Mouse (Mus musculus): ENCODE measurements around the gene Golga5. TPM values are rescaled to one million over a fixed set of nuclear protein-coding genes. Genes with fewer than 3 reads are reported as not detected.
A peak's percentile ranks its signal among the peaks of the same experiment; 100 is the strongest.

Gene Golga5
- total and polyA plus RNA-seq, 3 experiments = 25.9 to 29.3 TPM; not detected in 1

DNA sequence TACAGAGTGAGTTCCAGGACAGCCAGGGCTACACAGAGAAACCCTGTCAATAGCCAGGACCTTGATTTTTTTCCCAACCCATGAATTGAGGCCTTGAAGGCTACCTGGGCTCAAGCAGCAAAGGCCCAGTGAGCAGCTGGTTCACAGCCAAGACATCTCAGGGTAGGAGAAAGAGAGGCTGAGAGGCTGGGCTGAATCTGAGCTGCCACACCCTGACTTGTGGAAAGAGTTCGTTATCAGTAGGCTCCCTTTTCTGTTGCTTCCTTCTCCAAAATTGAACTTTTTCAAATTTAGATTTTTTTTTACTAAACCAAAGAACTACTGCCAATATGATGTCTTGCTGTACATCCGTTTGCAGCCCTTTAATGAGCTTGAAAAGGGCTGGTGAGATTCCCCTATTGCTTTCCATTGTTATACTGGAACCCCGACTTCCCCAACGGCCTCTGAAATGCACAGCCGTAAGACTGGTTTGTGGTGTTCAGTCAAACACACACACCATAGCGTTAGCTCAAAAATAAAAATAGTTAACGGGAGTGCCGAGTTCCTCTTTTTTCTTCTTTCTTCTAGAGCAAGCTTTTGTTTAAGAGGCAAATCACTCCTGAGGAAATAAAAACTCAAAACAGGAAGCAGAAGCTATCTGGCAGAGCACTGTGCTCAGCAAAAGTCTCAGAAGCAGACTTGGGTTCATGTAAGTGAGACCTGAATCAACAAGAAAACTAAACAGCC lies 17.6 kb upstream of the Golga5 start:
- Histone ChIP-seq H3K36me3 (ENCODE audit: control insufficient read depth in 1 of 2, insufficient read depth in 2 of 2, low read length in 2 of 2) (peaks cover 0 to 22% of the 10 kb centered on the region in 2 experiments; a peak in 2 of 4 replicates), H3K9ac (ENCODE audit: control insufficient read depth, low read depth, low read length, poor library complexity, severe bottlenecking) (no peak overlapping the region), H3K27me3 (ENCODE audit: control insufficient read depth in 1 of 2, insufficient read depth in 2 of 2, low read length in 2 of 2) (no peaks in the 10 kb centered on the region), H3K79me2 (ENCODE audit: control insufficient read depth, insufficient read depth, low read length, poor library complexity) (no peaks in the 10 kb centered on the region), H3K4me1 (ENCODE audit: control insufficient read depth in 1 of 2, insufficient read depth in 2 of 2, low read length in 2 of 2) (peaks cover 4 to 27% of the 10 kb centered on the region in 2 experiments), H3K9me3 (replicated peaks; ENCODE audit: insufficient read depth, low read length) (no peaks in the 10 kb centered on the region), H3K4me3 (ENCODE audit: control insufficient read depth in 1 of 2, insufficient read depth in 1 of 2, low read depth in 2 of 2, low read length in 2 of 2) (no peak overlapping the region), H3K27ac (ENCODE audit: control insufficient read depth, low read depth, low read length) (peak overlapping the region; percentile 85)
- no peak for TF ChIP-seq USF2 (IDR thresholded peaks at IDR 0.05; ENCODE audit: borderline replicate concordance in 1 of 2, insufficient read depth in 1 of 2, low read depth in 1 of 2, low read length in 2 of 2)
- no peak for TF ChIP-seq ZKSCAN1 (IDR thresholded peaks at IDR 0.05; ENCODE audit: low read depth, low read length)
- no peak for TF ChIP-seq SMC3 (IDR thresholded peaks at IDR 0.05; ENCODE audit: low read depth, low read length)
- TF ChIP-seq MAX (IDR thresholded peaks at IDR 0.05; ENCODE audit: low read length) = no peak
- no peak for TF ChIP-seq CHD1 (IDR thresholded peaks at IDR 0.05; ENCODE audit: low read depth, low read length)
- TF ChIP-seq USF1 (IDR thresholded peaks at IDR 0.05; ENCODE audit: low read depth, low read length) = no peak
- no peak for TF ChIP-seq HCFC1 (IDR thresholded peaks at IDR 0.05; ENCODE audit: low read depth, low read length)
- TF ChIP-seq ZMIZ1 (IDR thresholded peaks at IDR 0.05; ENCODE audit: low read depth, low read length) = no peak
- TF ChIP-seq CHD2 (IDR thresholded peaks at IDR 0.05; ENCODE audit: low read length) = no peak
- TF ChIP-seq EP300 (IDR thresholded peaks at IDR 0.05; ENCODE audit: low read depth in 1 of 2, low read length in 2 of 2) = peak; percentile 61 to 67
- TF ChIP-seq MYB (IDR thresholded peaks at IDR 0.05; ENCODE audit: low read depth, low read length) = no peak
- TF ChIP-seq UBTF (IDR thresholded peaks at IDR 0.05; ENCODE audit: borderline replicate concordance, insufficient read depth, low read depth, low read length) = no peak
- peak; percentile 85 for TF ChIP-seq ZNF384 (IDR thresholded peaks at IDR 0.05; ENCODE audit: low read depth, low read length)
- TF ChIP-seq POLR2A (IDR thresholded peaks at IDR 0.05; ENCODE audit: control insufficient read depth in 1 of 2, insufficient read depth in 1 of 2, low read depth in 1 of 2, low read length in 2 of 2, poor library complexity in 1 of 2) = no peak
- TF ChIP-seq MAFK (IDR thresholded peaks at IDR 0.05; ENCODE audit: borderline replicate concordance, low read depth, low read length) = no peak
- peak; percentile 47; the same call in 1 of the 2 replicates for TF ChIP-seq BHLHE40 (IDR thresholded peaks at IDR 0.05; ENCODE audit: borderline replicate concordance, low read depth, low read length)
- no peak for TF ChIP-seq ZC3H11A (IDR thresholded peaks at IDR 0.05; ENCODE audit: low read depth, low read length)
- TF ChIP-seq ETS1 (IDR thresholded peaks at IDR 0.05; ENCODE audit: low read depth, low read length) = peak; percentile 48; the same call in 1 of the 2 replicates
- no peak for TF ChIP-seq MAZ (IDR thresholded peaks at IDR 0.05; ENCODE audit: low read depth, low read length)
- peak; percentile 28; the same call in 1 of the 2 replicates for TF ChIP-seq MXI1 (IDR thresholded peaks at IDR 0.05; ENCODE audit: low read depth, low read length)
- TF ChIP-seq GABPA (IDR thresholded peaks at IDR 0.05; ENCODE audit: low read depth, low read length) = no peak
- peak; percentile 84 for TF ChIP-seq GATA1 (IDR thresholded peaks at IDR 0.05; ENCODE audit: low read depth, low read length)
- TF ChIP-seq RCOR1 (IDR thresholded peaks at IDR 0.05; ENCODE audit: low read depth, low read length) = peak; percentile 93
- TF ChIP-seq POLR2AphosphoS5 (IDR thresholded peaks at IDR 0.05; ENCODE audit: borderline replicate concordance, low read depth, low read length) = no peak
- TF ChIP-seq POLR2AphosphoS2 (IDR thresholded peaks at IDR 0.05; ENCODE audit: low read length) = no peak
- peak; percentile 45; the same call in 1 of the 2 replicates for TF ChIP-seq SIN3A (IDR thresholded peaks at IDR 0.05; ENCODE audit: low read length)
- peak; percentile 75 for TF ChIP-seq TCF12 (IDR thresholded peaks at IDR 0.05; ENCODE audit: low read depth, low read length)
- no peak; the same call in 1 of the 2 replicates for TF ChIP-seq TAL1 (IDR thresholded peaks at IDR 0.05; ENCODE audit: low read length)
- peak; percentile 55; the same call in 1 of the 2 replicates for TF ChIP-seq TBP (IDR thresholded peaks at IDR 0.05; ENCODE audit: low read depth, low read length)
- no peak for TF ChIP-seq E2F4 (IDR thresholded peaks at IDR 0.05; ENCODE audit: borderline replicate concordance, low read depth, low read length)
- peak; percentile 89 for DNase-seq (ENCODE audit: low read depth, low spot score)
